Mouse (Mus musculus): ENCODE measurements around the gene Stmnd1.
"Not testable (repeated sequence)": the region's sequence is repeated elsewhere in the genome, so short reads cannot be mapped to it uniquely, and the experiment has no call there.

The Stmnd1 gene

DNA sequence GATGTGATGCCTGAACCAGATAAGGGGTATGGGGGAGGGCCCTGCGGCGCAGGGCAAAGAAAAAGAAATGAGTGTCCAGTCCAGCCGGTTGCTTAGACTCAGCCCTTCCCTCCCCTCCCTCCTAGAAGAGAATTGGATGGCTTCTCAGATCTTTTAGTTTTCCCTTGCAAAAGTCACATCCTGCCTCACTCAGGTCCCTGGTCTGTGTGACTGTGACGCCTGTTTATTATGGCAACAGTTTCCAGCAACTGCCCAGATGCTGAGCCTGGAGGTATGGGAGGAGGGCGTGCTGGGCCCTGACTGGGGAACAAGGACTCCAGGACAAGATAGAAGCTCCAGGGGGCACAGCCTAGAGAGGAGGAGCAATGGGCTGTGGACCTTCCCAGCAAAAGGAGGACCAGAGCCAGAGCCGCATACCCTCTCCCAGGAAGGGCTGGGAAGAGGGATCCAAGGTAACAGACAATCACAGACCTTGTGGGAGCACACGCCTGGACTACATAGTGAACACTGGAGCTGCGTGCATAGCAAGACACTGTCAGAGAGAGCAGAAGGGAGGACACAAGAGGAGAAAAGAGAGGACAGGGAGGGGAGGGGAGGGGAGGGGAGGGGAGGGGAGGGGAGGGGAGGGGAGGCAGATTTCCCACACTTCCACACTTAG, at the start of gene Stmnd1:
TSS of gene Stmnd1 (plus strand) at position 269 of the 658 bp plus-strand sequence.
- peak; percentile 64 for DNase-seq

DNA sequence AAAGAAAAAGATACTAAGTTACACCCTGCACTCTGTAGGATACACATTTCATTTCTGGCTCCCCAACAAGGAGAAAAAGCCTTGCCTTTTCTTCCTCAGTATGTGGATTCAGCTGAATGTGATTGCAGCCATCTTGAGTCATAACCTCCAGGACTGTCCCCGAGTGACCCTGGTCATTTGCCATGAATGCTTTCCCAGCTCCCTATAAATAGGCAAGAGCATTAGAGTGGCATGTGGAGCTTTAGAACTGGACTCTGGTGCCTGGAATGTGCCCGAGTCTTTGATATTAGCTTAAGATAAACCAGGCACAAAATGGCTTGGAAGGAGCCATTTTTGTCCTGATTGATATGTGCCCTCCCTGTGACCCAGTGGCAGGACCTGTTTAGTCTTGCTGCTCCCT, 46.6 kb upstream of the Stmnd1 start:
- DNase-seq = no peak

DNA sequence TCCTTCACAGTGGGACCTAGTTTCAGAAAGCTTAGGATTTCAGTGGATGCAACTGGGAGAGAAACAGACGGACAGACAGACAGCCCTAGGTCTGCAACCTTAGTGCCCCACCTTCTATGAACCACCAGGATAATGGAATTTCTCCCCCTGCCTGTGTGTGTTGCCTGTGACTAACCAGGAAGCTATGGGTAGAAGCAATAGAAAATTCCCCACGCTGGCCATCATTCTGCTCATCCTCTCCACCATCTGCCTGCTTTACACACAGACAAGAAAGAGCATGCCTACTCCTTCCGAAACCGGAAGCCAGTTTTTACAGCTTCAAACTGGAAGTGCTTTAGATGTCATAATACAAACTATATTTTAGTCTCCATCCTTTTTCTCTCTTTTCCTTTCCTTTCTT, 46.0 kb upstream of the Stmnd1 start:
- DNase-seq = no peak

DNA sequence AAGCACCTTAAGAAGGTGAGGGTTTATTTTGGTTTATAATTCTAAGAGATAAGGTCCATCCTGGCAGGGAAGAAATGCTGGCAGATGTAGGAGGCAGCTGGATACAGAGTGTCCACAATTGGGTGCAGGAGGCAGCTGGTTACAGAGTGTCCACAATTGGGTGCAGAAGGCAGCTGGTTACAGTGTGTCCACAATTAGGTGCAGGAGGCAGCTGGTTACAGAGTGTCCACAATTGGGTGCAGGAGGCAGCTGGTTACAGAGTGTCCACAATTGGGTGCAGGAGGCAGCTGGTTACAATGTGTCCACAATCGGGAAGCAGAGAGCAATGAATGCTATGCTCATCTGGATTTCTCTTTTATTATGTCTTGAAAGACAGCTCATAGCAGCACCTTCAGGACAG, 44.8 kb upstream of the Stmnd1 start:
- DNase-seq = not testable (repeated sequence)

DNA sequence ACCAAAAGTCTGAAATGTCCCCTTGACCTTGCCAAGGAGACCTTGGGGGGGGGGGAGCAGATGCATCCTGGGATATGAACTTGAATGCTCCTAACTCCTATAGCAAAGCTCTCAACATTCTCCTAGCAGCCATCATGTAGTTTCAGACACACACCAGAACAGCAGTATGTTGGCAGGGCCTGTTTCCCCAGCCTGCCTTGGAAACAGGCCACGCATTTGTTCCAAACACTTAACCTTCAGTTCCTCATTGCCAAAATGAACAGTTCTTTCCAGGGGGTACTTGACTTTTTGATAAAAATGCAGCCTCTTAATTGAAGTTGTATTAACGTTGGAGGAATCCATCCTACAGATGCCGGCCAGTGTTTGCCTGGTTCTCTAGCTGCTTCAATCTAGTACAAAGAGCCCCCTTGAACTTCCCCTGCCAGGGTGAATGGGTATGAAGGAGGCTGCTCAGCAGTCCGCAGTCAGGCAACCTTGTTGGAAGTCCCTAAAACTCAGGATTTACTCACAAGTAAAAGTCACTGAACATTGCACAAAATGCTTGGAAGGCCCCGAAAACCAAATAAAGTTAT, 41.9 kb upstream of the Stmnd1 start:
- DNase-seq = no peak

DNA sequence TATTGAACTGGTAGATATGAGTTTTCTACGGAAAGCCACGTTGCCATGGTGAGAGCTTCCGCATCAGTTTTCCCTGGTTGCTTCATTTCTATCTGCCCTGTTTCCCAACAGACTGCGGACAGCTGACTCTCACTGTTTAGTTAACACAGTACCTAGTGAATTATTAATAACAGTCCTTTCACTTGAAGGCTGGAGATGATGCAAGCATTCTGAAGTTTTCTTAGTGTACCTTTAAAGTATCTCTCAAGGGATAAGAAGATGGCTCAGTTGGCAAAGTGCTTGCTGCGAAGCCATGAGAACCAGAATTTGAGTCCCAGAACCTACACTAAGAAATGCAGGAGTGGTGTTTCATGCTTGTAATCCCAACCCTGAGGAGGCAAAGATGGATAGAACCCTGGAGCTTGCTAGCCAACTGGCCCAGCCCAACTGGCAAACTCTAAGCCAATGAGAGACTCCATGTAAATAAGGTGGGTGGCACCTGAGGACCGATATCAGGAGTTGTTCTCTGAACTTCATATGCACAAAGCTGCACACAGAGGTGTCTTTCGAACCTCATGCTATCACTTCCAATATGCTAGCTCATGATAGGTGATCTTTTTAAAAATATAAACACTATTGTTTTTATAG, 35.7 kb upstream of the Stmnd1 start:
- DNase-seq = no peak

DNA sequence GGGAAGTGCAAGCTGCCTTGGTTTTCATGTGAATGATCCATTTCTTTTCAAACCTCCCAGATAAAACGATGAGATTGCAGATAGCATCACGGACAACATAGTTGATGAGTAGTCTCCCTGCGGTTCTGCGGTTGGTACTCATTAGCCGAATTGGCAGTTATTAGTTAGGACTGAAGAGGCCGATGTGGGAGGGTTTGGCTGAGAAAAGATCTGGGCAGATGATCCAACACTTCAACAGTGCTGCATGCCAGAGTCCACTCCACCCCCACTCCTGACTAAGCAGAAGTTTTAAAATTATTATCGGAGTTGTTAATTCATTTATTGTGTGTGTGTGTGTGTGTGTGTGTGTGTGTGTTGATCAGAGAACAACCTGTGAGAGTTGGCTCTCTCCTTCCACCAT, 34.7 kb upstream of the Stmnd1 start:
- no peak for DNase-seq

DNA sequence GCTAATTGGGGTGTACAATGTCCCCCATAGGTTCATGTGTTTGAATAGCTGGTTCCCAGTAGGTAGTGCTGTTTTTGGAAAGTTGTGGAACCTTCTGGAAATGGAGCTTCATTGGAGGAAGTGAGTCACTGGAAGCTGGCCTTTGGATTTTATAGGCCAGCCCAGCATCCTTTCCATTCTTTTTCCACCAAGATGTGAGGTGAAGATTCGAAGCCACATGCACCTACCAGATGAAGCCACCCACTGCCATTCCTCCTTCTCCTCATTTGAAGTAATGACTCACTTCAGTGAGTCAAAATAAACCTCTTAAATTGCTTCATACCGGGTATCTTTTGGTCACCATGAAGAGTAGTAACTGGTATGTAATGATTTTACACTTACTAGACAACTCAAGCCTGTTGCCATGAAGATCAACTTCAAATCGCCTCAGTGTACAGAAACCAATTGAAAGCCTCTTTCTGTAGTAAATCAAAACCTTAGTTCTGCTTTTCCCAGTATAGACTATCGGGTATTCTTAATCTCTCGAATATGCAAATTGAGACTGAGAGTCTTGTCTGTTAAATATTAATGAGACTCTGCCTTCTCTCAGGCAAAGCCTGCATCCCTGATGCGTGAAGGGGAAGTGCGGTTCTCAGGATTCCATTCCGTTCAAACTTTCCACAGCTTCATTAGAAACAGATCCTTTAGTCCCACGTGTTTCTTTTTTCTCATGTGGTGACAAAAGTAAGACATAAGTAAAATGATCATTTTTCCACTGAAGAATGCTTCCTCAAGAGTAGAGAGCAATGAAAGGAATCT, 31.9 kb upstream of the Stmnd1 start:
- no peak for DNase-seq

DNA sequence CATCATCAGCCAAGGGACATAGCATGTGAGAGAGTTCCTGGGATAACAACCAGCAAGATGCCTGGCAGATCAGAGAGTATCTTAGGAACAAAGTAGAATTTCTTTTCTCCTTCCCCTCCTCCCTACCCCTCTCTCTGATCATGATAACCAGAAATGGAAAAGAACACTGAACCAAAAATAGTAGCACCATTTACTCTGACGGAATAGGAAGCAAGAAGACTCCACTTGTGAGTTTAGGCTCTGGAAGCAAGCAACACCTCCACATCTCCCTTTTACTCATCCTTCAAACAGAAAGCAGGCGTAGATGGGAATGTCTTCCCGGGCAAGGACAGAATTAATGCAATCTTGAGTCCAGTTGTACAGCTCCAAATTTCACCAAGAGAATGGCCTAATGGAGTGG, 19.8 kb upstream of the Stmnd1 start:
- no peak for DNase-seq

DNA sequence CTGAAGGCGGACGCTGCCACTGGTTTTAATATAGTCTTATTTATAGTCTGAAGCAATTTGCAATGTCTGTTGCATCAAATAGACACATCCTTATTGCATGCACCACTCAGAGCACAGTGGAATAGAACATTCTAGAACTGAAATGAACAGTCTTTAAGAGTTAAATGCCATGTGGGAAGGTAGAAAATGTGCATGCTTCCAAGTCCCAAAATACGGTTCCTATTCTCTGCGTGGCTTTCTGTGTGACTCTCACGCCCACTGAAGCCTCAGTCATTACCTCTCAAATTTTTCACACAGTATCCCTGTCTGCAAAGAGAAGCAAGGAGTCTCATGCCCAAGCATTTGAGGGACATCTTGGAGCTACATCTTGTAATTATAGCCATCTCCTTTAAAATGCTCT, 19.4 kb upstream of the Stmnd1 start:
- no peak for DNase-seq

DNA sequence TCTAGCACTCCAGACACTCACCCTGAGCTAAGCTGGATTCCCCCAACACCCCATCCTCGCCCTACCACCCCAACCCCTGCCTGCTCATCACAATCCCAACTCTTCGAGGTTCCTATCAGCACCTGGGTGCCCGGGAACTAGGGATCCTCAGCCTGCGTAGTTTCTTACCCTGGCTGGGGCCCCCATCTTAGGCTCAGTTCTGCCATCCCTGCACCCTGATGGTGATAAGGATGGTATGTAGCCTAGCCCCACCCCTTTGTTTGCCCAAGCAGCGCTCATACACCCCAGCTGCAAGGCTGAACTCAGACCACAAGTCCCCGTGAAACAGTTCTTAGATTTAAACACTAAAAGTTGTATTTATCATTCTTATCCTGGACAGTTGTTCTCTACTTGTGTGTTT, 17.9 kb upstream of the Stmnd1 start:
- DNase-seq = no peak

DNA sequence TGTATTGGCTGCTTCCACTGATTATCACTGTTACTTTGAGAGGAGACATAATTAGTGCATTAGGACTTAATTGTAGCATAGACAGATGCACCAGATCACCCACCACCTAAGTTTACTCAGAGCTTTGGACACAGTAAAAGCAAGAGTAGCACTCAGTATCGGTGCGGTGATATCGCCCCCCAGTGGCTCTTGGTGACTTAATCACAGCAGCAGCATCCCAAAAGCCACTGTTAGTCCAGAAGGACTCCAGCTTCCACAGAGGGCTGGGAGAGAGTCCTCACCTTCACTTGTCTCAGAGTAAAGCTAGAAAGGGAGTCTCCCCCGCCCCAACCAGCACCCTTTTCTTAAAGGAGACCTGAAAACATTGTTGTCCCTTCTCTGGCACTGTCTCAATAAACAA, 15.7 kb upstream of the Stmnd1 start:
- peak; percentile 78 for DNase-seq

DNA sequence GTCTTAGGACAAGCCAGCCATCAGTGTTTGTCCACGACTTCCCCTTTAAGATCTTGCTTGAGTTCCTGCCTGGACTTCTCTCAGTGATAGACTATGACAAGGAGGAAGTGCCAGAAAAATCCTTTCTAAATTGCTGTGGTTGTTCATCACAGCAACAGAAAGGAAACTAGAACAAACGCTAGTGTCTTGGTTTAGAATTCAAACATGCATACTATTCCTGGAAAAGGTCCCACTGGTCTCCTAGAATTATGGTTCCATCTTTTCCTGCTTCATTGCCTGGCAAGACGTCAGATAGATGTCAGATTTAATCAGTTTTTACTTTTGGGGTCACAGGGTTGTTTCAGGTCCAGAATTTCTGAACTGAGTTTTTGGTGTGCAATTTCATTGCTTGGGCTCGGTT, 14.0 kb upstream of the Stmnd1 start:
- DNase-seq = no peak

DNA sequence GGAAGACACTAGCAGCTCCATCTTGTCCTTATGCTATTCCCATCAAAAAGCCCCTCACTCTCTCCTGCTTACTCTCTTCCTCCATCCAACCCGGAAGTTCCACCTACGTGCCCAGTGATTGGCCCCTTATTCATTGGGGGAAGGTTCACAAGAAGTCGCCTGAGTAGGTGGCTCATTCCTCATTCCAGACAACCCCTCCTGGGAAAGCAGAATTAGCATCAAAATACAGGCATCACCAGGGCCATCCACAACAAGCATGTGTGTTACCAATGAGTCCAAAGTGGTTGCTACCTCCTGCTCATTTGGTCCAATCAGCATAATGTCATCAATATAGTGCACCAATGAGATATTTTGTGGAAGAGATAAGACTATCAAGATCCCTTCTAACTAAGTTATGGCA, 12.3 kb upstream of the Stmnd1 start:
- no peak for DNase-seq

DNA sequence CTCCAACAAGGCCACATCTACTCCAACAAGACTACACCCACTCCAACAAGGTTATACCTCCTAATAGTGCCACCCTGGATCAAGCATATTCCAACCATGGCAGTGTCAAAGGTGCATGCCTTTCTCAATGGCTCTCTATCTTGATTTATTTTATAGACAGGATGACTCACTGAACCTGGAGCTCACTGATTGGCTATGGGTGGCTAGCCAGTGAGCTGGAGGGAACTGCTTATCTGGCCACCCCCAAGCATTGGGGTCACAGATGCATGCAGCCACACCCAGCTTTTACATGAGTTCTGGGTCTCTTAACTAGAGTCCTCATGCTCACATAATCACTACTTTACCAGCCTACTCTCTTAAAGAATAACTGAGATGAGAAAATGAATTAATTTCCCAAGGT, 5.7 kb upstream of the Stmnd1 start:
- peak; percentile 8 for DNase-seq

DNA sequence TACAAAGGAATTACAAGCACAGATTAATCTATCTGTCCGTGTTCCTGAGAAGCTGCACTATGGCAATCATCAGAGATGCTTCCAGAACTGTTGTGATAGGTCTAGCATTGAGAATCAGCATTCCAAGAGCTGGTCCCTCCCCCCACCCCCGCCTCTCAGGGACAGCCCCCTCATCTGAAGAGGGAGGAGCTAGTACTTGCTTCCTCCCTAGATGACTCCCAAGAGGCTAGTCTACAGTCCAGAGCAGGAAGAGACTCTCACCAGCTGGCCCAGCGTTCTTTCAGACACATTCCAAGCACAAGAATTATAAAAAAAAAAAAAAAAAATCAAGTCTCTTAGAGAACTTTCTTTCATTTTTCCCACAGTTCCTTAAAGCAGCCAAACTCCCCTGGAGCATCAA, 5.2 kb upstream of the Stmnd1 start:
- DNase-seq = peak; percentile 82

DNA sequence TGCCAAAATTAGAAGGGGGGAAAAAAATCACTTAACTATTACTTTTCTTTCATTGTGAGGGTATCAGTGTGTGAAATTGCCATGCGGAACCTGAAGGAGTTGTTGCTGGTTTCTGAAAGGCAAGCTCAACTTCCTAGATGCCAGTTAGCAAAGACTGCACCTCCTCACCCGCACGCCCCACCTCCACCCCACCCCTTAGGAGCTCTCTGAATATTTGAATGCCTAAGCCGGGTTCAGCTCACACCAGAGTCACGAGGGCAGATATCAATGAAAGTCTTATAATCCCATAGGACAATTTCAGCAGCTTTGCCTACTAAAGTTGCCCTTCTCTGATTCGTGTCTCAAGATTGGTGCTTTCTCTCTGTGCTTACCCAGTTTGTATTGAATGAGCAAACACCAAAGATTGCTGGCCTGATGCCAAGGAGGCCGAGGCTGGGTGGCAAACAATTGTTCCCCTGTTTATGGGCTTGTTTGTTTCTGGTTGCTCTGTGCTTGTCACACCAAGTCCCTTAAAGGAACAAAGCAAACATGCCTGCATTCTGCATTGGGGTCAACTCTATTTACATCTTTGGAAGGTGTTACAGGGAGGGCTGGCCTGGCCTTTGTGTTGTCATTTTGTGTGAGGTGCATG, 4.6 kb upstream of the Stmnd1 start:
- DNase-seq = peak; percentile 98

DNA sequence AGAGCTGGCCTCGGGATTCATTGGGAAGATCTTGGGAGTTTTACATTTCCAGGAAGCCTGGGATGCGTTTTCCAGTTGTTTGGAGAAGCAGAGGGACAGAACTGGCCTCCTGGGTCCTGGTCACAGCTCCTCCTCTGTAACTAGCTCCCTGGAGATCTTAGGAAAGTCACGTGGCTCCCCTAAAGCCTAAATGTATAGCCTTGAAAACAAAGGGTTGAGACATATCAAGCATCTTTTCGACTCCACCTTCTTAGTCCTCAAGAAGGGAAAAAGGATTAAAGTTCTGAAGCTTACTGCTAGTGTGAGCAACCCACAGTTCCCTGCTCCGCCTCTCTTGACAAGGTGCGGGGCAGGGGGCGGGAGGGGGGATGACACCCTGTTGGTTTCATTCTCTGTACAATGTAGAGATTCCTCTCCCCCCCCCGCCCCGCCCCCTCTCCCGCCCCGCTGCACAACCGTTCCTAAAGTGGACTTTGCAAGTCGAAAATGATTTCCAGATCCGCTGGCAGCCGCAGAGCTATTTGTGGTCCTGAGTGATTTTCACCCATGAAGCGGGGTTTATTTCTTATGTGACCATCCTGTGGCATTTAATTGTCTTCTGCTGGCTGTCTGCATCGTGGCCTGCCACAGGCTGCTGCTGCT, 589 bp upstream of the Stmnd1 start:
- no peak for DNase-seq

DNA sequence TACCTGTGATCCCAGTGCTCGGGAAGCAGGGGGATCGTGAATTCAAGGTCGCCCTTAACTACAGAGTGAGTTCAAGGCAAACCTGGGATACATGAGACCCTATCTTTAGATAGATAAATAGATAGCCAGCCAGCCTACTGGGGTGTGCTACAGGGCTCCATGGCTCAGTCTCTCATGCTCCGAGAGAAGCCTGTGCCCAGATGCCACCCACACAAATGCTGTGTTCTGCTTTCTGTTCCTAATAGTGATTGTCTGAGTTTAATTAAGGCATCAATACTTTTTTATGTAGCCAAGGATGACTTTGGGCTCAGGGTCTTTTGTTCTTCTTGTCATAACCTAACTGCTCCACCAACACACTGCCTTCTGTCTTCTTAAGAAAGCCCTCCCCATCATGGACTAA, 2.2 kb downstream of the Stmnd1 start:
- DNase-seq = no peak

DNA sequence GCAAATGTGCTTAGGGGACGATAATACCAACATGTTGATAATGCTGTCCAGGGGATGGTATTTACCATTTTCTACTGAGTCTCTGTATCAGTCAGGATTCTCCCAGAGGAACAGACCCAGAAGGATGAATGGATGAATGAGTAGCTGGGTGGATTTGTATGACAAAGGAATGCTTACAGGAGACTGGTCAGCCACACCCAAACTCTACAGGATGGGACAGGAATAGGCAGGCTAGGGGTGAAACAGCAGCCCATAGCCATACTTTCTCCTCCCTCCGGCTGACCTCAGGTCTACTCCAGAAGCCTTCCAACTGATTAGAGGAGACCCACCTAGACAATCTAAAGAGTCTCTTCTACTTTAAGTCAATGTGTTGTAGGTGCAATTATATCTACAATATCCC, 9.0 kb downstream of the Stmnd1 start:
- no peak for DNase-seq

DNA sequence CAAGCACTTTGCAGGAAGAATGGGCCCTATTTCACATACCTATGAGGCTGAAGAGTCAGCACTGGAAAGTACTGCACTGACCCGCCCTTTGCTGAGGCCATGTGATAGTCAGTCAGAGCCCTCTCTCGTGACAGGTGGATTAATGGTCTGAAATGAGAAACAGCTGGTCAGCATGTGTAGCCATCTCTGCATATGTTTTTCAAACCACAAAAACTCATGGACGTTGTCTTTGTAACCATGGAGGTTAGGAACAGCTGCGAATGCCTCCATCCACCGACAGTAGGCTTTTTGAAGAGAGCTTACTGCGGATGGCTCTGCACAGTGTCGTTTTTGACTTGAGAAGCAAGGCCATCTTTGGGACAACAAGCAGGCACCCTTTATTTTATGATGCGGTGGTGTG, 14.3 kb downstream of the Stmnd1 start:
- no peak for DNase-seq

DNA sequence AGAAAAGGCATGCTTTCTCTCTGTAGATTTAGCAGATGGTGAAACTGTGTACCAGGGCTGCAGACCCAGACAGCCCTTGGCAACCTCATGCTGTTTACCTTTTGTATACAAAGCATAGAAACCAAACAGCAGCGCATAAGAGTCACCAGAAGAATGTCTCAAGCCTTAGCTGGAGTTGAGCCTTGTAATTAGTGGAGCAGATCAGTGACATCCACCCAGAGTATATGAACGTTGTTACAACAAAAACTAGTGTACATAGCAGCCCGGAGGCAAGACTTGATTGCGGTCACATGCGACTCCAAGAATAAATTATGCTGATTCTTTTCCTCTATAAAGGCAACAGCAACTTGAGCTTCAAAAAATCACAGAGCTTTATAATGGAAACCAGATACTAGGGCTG, 14.9 kb downstream of the Stmnd1 start:
- DNase-seq = no peak

DNA sequence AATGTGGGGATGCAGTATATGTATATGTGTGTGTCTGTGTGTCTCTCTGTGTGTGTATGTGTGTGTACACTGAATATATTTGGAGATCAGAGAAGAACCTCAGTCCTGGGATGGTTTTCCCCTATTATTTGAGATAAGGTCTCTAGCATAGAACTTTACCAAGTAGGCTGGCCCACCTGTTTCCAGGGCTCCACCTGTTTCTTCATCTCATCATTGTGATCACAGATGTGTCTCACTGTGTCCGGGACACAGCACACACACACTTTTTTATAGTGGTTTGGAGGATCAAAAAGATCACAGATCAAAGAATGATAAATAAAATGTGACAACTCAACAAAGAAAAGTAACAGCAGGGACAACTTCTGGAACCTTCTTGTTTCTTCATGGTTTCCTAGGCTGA, 17.0 kb downstream of the Stmnd1 start:
- no peak for DNase-seq

Measured in retina, postnatal 1 day (tissue).